Mouse (Mus musculus) lung, embryonic 15.5 days (tissue): ENCODE measurements at regions not wholly inside any gene's neighbourhood (a gene's known extent, or its start where the extent isn't known, plus 50 kb on each side); places are given as distances from the start of the nearest gene placed in this dataset. TPM values are rescaled to one million over a fixed set of nuclear protein-coding genes. Genes with fewer than 3 reads are reported as not detected.

Source experiments
- ATAC-seq: fragments of 200-750 bp; cut with Nextera tagmentation; 2 replicates; pipeline ENCODE4 v1.8.0; 2017; ENCODE audit warnings: moderate number of reproducible peaks, borderline replicate concordance; ENCODE audit not compliant: low FRiP score, low TSS enrichment; ENCODE audit errors: extremely low read depth
- H3K27ac ChIP-seq: fragments of 300-500 bp; sonication (generic); 2 replicates; pipeline ENCODE4 v1.5.1; 2015; ENCODE audit warnings: moderate library complexity, mild to moderate bottlenecking, inconsistent platforms
- H3K27me3 ChIP-seq: fragments of 300-500 bp; sonication (generic); 2 replicates; pipeline ENCODE4 v1.6.1; 2015; ENCODE audit warnings: inconsistent platforms
- H3K36me3 ChIP-seq: fragments of 300-500 bp; sonication (generic); 2 replicates; pipeline ENCODE4 v1.6.1; 2015; ENCODE audit warnings: inconsistent platforms
- H3K4me1 ChIP-seq: fragments of 300-500 bp; sonication (generic); 2 replicates; pipeline ENCODE4 v1.6.1; 2015; ENCODE audit warnings: inconsistent platforms
- H3K4me2 ChIP-seq: fragments of 300-500 bp; sonication (generic); 2 replicates; pipeline ENCODE4 v1.6.1; 2015; ENCODE audit warnings: inconsistent platforms, mild to moderate bottlenecking, moderate library complexity
- H3K4me3 ChIP-seq: fragments of 300-500 bp; sonication (generic); 2 replicates; pipeline ENCODE4 v1.5.1; 2015; ENCODE audit warnings: mild to moderate bottlenecking, inconsistent platforms
- H3K9ac ChIP-seq: fragments of 300-500 bp; sonication (generic); 2 replicates; pipeline ENCODE4 v1.6.1; 2015; ENCODE audit warnings: inconsistent platforms
- H3K9me3 ChIP-seq: fragments of 300-500 bp; sonication (generic); 2 replicates; pipeline ENCODE4 v1.6.1; 2016; ENCODE audit warnings: inconsistent platforms
- WGBS: fragments of 180-500 bp; shearing (Covaris S2); methylation state at CpG from one replicate; pipeline ENCODE4 v1.1.7; 2015; 5-methylcytosine and 5-hydroxymethylcytosine counted together
- microRNA-seq: library from miRNA; unstranded; fragments of <30 nt; microRNA quantifications from one replicate; pipeline ENCODE4, GENCODE M21; 2016

GRCm38 (mm10) chr4:81506306-81506705 lies 63.7 kb upstream of the Mpdz start:
- Histone ChIP-seq H3K27ac (no peak overlapping the region), H3K36me3 (no peaks in the 10 kb centered on the region), H3K27me3 (no peaks in the 10 kb centered on the region), H3K4me1 (no peaks in the 10 kb centered on the region), H3K9me3 (no peaks in the 10 kb centered on the region), H3K4me3 (no peak overlapping the region), H3K4me2 (no peak overlapping the region), H3K9ac (no peak overlapping the region)
- WGBS, result 88% methylated on average over 6 of the region's 6 CpGs
- ATAC-seq, result no peak

GRCm38 (mm10) chr4:81505096-81505495 lies 62.5 kb upstream of the Mpdz start:
- Histone ChIP-seq H3K9me3 (no peaks in the 10 kb centered on the region), H3K4me1 (no peaks in the 10 kb centered on the region), H3K27me3 (no peaks in the 10 kb centered on the region), H3K4me2 (no peak overlapping the region), H3K4me3 (no peak overlapping the region), H3K9ac (no peak overlapping the region), H3K36me3 (no peaks in the 10 kb centered on the region), H3K27ac (no peak overlapping the region)
- no peak for ATAC-seq
- WGBS, result 41% methylated on average over 3 of the region's 3 CpGs

- Histone ChIP-seq H3K4me2 (no peak overlapping the region), H3K4me3 (no peak overlapping the region), H3K9me3 (no peaks in the 10 kb centered on the region), H3K27ac (no peak overlapping the region), H3K36me3 (no peaks in the 10 kb centered on the region), H3K9ac (no peak overlapping the region), H3K4me1 (no peaks in the 10 kb centered on the region), H3K27me3 (no peaks in the 10 kb centered on the region)
- no peak for ATAC-seq
- 65% methylated on average over 5 of the region's 5 CpGs for whole genome bisulfite sequencing
Observed at GRCm38 (mm10) chr4:81503941-81504340, 61.3 kb upstream of the Mpdz start.

- ATAC-seq, result no peak
- no peaks in the 10 kb centered on the region for H3K4me1 ChIP-seq
- H3K4me3 ChIP-seq, result no peak overlapping the region
- H3K36me3 ChIP-seq, result no peaks in the 10 kb centered on the region
- H3K4me2 ChIP-seq, result no peak overlapping the region
- no peaks in the 10 kb centered on the region for H3K9me3 ChIP-seq
- H3K9ac ChIP-seq, result no peak overlapping the region
- WGBS, result 44% methylated on average over 5 of the region's 5 CpGs
- H3K27me3 ChIP-seq, result no peaks in the 10 kb centered on the region
- no peak overlapping the region for H3K27ac ChIP-seq
Observed at GRCm38 (mm10) chr4:81501802-81502201, 59.2 kb upstream of the Mpdz start.

- Histone ChIP-seq H3K36me3 (no peaks in the 10 kb centered on the region), H3K9ac (no peak overlapping the region), H3K27ac (no peak overlapping the region), H3K4me2 (no peak overlapping the region), H3K4me3 (no peak overlapping the region), H3K9me3 (no peaks in the 10 kb centered on the region), H3K27me3 (no peaks in the 10 kb centered on the region), H3K4me1 (no peaks in the 10 kb centered on the region)
- 0 out of 2 replicates have a peak, but pooled peaks have one; percentile 31 for ATAC-seq
- WGBS, result 17% methylated on average over 2 of the region's 2 CpGs
Observed at GRCm38 (mm10) chr4:81498133-81498532, 55.5 kb upstream of the Mpdz start.

- no peak overlapping the region for H3K4me3 ChIP-seq
- H3K4me2 ChIP-seq, result no peak overlapping the region
- no peaks in the 10 kb centered on the region for H3K27me3 ChIP-seq
- no peak overlapping the region for H3K9ac ChIP-seq
- H3K27ac ChIP-seq, result no peak overlapping the region
- no peaks in the 10 kb centered on the region for H3K36me3 ChIP-seq
- 82% methylated on average over 3 of the region's 3 CpGs for WGBS
- no peaks in the 10 kb centered on the region for H3K4me1 ChIP-seq
- no peak for ATAC-seq
- H3K9me3 ChIP-seq, result no peaks in the 10 kb centered on the region
Observed at GRCm38 (mm10) chr4:81492811-81493210, 50.2 kb upstream of the Mpdz start.

Small RNA genes lying in the stretch of these regions (microRNA-seq; reads per million reads assigned to microRNA genes)
- not detected for gene Gm22402
